Mouse (Mus musculus): ENCODE data around the gene Rfx4. TPM values are rescaled to one million over a fixed set of nuclear protein-coding genes. Genes with fewer than 3 reads are reported as not detected.

Gene Rfx4
- polyA plus RNA-seq, 1 experiment from 2014 or later: not detected

DNA sequence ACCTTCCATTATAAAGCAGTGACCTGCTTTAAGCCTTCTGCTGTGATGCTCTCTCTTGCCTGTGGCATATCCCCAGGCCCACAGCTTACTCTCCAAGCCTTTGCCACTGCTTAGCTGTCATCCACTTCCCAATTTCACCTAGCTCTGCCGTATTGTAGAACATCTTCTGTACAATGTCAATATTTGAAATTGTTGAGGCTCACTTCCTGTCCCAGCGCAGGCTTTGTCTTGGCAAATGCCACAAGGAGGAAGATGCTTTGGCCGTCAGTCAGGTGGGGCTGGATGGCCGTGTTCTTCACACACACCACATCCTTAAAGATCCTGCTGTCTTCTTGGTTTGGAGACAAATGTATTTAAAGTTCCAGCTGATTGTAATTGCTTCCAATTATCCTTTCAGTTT, 29.5 kb downstream of the Rfx4 start:
- Histone ChIP-seq H3K27me3 (no peaks in the 10 kb centered on the region), H3K27ac (no peak overlapping the region), H3K4me1 (replicated peaks) (no peaks in the 10 kb centered on the region), H3K36me3 (no peaks in the 10 kb centered on the region), H3K9me3 (replicated peaks) (no peaks in the 10 kb centered on the region), H3K4me3 (replicated peaks) (no peak overlapping the region), H3K4me2 (no peak overlapping the region), H3K9ac (no peak overlapping the region)
- WGBS (ENCODE audit: insufficient replicate concordance): 22% methylated on average over 4 of the region's 4 CpGs
- DNase-seq (no peak), ATAC-seq (ENCODE audit: low read depth) (no peak)

DNA sequence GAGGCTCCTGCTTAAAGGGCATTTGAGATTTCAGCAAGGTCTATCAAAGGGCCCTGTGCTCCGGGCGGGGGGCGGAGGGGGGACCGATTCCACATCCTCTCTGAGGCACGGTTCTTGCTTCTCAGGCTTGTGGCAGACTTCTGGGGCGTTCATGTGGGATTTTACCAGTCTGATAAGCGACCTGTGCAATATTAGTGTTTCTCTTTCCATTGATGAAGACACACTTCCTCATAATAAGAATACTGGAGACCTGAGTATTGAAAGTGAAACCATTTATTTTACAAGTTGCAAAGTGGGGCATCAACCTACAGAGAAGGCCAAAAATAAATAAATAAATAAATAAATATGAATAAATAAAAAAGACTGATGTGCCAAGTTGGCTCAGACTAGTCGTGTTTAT, 34.5 kb downstream of the Rfx4 start:
- H3K4me1 ChIP-seq (replicated peaks): no peaks in the 10 kb centered on the region
- no peaks in the 10 kb centered on the region for H3K36me3 ChIP-seq
- no peaks in the 10 kb centered on the region for H3K9me3 ChIP-seq (replicated peaks)
- 55% methylated on average over 8 of the region's 8 CpGs for WGBS (ENCODE audit: insufficient replicate concordance)
- no peaks in the 10 kb centered on the region for H3K27me3 ChIP-seq
- H3K4me3 ChIP-seq (replicated peaks): no peak overlapping the region
- H3K27ac ChIP-seq: no peak overlapping the region
- no peak overlapping the region for H3K9ac ChIP-seq
- ATAC-seq (ENCODE audit: low read depth): no peak
- H3K4me2 ChIP-seq: no peak overlapping the region
- no peak for DNase-seq

DNA sequence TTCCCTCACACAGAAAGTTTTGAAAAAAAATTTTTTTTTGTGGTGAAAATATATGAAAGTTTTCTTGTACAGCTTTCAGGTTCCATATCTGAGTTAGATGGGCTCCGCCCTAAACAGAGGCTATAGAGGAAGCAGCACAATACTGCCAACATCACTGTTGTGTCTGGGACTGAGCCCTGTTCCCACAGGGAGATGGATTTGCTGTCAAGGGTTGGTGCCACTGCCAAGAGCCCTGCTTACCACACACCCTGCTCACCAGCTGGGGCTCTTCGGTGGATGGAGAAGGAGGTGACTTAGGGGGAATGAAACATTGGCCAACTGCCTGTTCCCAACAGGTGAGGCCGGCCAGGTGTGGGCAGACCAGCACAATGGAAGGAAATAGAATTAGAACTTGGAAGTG, 35.3 kb downstream of the Rfx4 start:
- no peak for DNase-seq
- no peak for ATAC-seq (ENCODE audit: low read depth)
- WGBS (ENCODE audit: insufficient replicate concordance): 66% methylated on average over 3 of the region's 3 CpGs

DNA sequence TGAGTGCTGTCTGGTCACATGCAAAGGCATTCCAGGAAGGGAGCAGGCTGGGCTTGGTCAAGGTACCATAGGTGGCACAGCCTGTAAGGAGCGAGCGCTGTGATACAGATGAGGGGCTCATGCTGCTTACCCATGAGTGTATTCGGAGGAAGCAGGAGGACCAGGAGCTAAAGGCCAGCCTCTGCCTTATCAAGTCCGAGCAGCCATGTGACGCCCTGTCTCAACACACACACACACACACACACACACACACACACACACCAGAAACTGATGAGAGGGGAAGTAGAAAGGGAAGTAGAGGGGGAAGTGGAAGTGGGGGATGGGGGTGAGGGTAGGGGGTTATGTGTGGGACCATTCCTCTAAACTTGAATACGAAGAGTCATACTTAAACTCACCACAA, 45.7 kb downstream of the Rfx4 start:
- ATAC-seq (ENCODE audit: low read depth) (peak; percentile 53; the same call in 1 of the 2 replicates), DNase-seq (peak; percentile 9)
- Histone ChIP-seq H3K9ac (no peak overlapping the region), H3K4me2 (no peak overlapping the region), H3K9me3 (replicated peaks) (no peaks in the 10 kb centered on the region), H3K27ac (no peak overlapping the region), H3K27me3 (no peaks in the 10 kb centered on the region), H3K4me3 (replicated peaks) (no peak overlapping the region), H3K36me3 (no peaks in the 10 kb centered on the region), H3K4me1 (replicated peaks) (peaks cover 10% of the 10 kb centered on the region)
- 18% methylated on average over 6 of the region's 6 CpGs for WGBS (ENCODE audit: insufficient replicate concordance)

More for the DNA sequence above, 35.3 kb downstream of the Rfx4 start:
- Histone ChIP-seq H3K4me3 (replicated peaks) (no peak overlapping the region), H3K4me2 (no peak overlapping the region), H3K9me3 (replicated peaks) (no peaks in the 10 kb centered on the region), H3K27me3 (no peaks in the 10 kb centered on the region), H3K4me1 (replicated peaks) (no peaks in the 10 kb centered on the region), H3K9ac (no peak overlapping the region), H3K27ac (no peak overlapping the region), H3K36me3 (no peaks in the 10 kb centered on the region)

DNA sequence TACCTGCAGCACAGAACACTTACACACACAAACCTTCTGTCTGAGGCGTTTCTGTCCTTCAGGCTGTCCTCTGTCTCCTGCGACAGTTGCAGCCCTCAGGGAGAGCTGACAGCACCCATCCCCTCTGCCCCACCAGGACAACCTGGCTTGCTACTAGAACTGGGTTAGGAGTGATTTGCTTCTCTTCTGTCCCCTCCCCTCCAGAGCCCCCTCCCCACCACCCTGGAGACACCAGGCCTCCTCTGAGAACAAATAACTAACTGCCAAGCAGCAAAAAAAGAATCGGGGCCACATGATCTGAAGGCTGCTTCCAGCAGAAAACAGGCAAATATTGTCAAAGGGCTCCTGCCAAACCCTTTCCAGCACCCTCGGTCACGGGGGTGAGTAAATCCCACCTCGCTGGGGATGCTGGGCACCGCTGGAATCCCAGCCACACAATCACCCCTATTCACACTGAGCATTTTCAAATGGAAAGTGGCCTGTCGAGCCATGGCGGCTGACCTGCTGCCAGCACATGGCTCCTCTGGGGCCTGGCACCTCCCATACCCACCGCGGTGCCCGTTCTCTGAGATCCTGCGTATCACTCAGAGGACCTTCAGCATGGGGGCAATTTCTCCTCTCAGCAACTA, 47.5 kb downstream of the Rfx4 start:
- Histone ChIP-seq H3K4me3 (replicated peaks) (no peak overlapping the region), H3K9ac (no peak overlapping the region), H3K27me3 (no peaks in the 10 kb centered on the region), H3K9me3 (replicated peaks) (no peaks in the 10 kb centered on the region), H3K27ac (no peak overlapping the region), H3K4me2 (no peak overlapping the region), H3K4me1 (replicated peaks) (peaks cover 10% of the 10 kb centered on the region), H3K36me3 (no peaks in the 10 kb centered on the region)
- DNase-seq (no peak), ATAC-seq (ENCODE audit: low read depth) (no peak)
- WGBS (ENCODE audit: insufficient replicate concordance): 70% methylated on average over 13 of the region's 13 CpGs

DNA sequence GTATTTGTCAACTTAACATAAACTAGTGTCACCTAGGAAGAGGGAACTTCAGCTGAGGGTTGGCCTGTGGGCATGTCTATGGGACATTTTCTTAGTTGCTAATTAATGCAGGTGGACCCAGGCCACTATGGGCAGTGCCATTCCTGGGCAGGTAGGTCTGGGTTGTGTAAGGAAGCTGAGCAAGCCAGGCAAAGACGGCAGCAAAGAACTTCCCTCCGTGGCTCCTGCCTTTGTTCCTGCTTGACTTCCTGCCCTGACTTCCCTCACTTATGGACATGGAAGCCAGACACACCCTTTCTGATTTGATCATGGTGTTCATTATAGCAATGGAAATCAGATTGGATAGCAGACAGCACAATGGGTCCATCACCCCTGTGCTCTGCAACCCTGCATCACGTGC, 49.7 kb downstream of the Rfx4 start:
- Histone ChIP-seq H3K36me3 (no peaks in the 10 kb centered on the region), H3K27me3 (no peaks in the 10 kb centered on the region), H3K27ac (no peak overlapping the region), H3K4me3 (replicated peaks) (no peak overlapping the region), H3K9me3 (replicated peaks) (no peaks in the 10 kb centered on the region), H3K4me2 (no peak overlapping the region), H3K4me1 (replicated peaks) (peaks cover 10% of the 10 kb centered on the region), H3K9ac (no peak overlapping the region)
- 42% methylated on average over 3 of the region's 3 CpGs for WGBS (ENCODE audit: insufficient replicate concordance)
- DNase-seq (no peak), ATAC-seq (ENCODE audit: low read depth) (no peak)

DNA sequence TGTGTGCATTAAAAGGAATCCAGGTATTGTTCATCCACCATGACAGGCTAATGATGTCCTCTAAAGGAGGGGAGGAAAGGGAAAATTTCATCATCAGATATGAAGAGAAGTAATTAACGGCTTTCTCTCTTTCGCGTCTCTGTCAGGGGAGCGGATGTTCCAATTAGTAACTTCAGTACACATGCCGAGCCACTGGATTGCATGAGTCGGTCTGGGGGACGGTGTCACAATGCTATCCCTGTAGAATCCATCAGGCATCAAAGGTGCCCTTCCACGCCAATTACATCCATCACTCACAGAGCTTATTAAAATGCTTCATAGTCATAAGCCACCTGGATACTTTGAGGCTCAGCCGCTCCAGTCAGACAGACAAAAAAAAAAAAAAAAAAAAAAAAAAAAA, 51.3 kb downstream of the Rfx4 start:
- WGBS (ENCODE audit: insufficient replicate concordance): 78% methylated on average over 9 of the region's 9 CpGs
- no peak for ATAC-seq (ENCODE audit: low read depth)
- H3K9ac ChIP-seq: no peak overlapping the region

DNA sequence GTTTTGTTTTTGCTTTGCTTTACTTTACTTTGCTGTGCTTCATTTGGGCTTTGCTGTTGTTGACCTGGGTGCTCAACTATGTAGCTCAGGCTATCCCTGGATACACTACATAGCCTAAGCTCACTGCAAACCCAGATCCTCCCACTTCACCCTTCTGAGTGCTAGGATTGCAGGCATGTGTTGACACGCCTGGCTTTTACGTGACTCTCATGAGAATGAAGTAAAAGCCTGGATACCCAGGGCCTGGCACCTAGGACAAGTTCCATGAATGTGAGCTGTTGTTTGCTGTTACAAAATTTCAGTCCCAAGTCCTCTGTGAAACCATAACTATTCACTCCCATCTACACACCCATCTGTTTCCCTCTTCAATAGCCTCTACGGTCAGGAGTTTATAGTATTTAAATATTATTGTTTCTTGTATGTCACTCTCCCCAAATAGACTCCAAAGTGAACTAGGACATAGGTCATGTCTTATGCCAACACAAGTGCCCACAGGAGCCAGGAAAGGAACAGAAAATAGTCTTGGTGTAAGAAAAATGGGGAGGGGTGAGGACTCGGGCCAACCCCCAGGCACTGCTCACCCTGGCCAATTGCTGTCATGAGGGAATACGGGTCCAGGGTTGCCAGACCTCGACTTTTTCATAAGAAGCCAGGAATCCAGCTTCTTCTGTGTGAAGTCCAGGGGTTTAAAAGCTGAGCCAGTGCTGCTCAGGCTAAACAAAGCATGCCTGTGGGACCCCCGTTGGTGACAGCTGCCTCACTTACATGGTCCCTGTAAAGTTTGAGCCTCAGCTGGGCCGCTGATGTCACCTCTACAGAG, 54.4 kb downstream of the Rfx4 start:
- 66% methylated on average over 8 of the region's 8 CpGs for WGBS (ENCODE audit: insufficient replicate concordance)
- no peak for ATAC-seq (ENCODE audit: low read depth)
- no peak overlapping the region for H3K27ac ChIP-seq

More for the DNA sequence above, 51.3 kb downstream of the Rfx4 start:
- H3K27ac ChIP-seq: no peak overlapping the region
- H3K36me3 ChIP-seq: no peaks in the 10 kb centered on the region
- H3K4me2 ChIP-seq: no peak overlapping the region
- no peak overlapping the region for H3K4me3 ChIP-seq (replicated peaks)
- H3K9me3 ChIP-seq (replicated peaks): no peaks in the 10 kb centered on the region
- H3K4me1 ChIP-seq (replicated peaks): no peaks in the 10 kb centered on the region
- H3K27me3 ChIP-seq: no peaks in the 10 kb centered on the region
- no peak for DNase-seq

DNA sequence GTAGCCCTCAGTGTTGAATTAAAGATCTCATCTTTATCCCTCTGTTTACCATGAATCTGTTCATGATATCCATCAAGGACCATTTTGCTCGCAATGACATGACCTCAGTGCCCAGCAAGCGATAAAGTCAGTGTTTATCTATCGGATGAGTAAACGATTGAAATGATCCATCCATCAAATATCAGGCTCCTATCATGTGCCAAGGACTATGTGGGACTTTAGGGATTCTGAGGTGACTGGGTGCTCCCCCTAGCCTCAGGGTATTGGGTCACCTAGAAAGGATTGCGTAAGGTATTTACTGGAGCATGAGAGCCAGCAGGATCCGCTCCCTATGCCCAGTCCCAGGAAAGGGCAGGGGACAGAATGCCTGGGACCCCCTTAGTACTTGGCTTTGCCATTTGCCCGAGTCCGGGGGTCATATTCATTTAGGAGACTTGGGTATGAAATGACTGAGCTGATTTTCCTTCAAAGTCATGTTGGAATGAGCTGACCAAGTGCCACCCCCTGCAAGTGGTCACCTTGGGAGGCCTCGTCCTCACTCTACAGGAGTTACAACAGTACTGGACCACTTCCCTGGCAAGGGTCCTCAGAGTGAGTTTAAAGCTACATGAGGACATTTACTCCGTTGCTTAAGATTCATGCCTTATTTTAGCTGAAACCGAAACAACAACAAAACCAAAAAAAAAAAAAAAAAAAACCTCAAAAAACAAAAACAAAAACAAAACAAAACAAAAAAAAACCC, 55.5 kb downstream of the Rfx4 start:
- Histone ChIP-seq H3K27me3 (no peaks in the 10 kb centered on the region), H3K27ac (no peak overlapping the region), H3K36me3 (no peaks in the 10 kb centered on the region), H3K4me2 (no peak overlapping the region), H3K4me3 (replicated peaks) (no peak overlapping the region), H3K9ac (no peak overlapping the region), H3K4me1 (replicated peaks) (no peaks in the 10 kb centered on the region), H3K9me3 (replicated peaks) (no peaks in the 10 kb centered on the region)
- no peak for ATAC-seq (ENCODE audit: low read depth)
- no peak for DNase-seq
- 65% methylated on average over 11 of the region's 11 CpGs for WGBS (ENCODE audit: insufficient replicate concordance)

More for the DNA sequence above, 54.4 kb downstream of the Rfx4 start:
- no peaks in the 10 kb centered on the region for H3K27me3 ChIP-seq
- no peak overlapping the region for H3K4me2 ChIP-seq
- H3K36me3 ChIP-seq: no peaks in the 10 kb centered on the region
- H3K4me3 ChIP-seq (replicated peaks): no peak overlapping the region
- no peaks in the 10 kb centered on the region for H3K9me3 ChIP-seq (replicated peaks)
- H3K4me1 ChIP-seq (replicated peaks): no peaks in the 10 kb centered on the region
- H3K9ac ChIP-seq: no peak overlapping the region
- DNase-seq: no peak

DNA sequence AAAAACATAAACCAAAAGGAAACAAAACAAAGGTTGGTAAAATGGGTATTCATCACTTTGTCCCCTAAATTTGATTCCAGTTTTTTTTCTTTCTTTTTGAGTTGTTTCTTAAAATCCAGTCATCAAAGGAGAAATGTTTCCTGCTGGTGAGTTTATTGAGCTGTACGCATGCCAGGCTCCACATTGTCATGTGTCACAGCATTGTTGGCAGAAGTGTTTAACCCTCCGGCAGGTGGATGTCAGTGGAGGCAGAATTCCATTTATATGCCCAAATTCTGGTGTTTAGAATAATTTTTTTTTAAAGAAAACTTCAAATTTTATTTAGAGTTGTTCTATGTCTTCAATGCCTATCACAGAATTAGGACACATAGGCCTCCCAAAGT, 56.0 kb downstream of the Rfx4 start:
- Histone ChIP-seq H3K4me1 (replicated peaks) (no peaks in the 10 kb centered on the region), H3K27ac (no peak overlapping the region), H3K4me2 (no peak overlapping the region), H3K9me3 (replicated peaks) (no peaks in the 10 kb centered on the region), H3K36me3 (no peaks in the 10 kb centered on the region), H3K27me3 (no peaks in the 10 kb centered on the region), H3K4me3 (replicated peaks) (no peak overlapping the region), H3K9ac (no peak overlapping the region)
- WGBS (ENCODE audit: insufficient replicate concordance): 82% methylated on average over 2 of the region's 2 CpGs
- no peak for ATAC-seq (ENCODE audit: low read depth)
- DNase-seq: no peak

DNA sequence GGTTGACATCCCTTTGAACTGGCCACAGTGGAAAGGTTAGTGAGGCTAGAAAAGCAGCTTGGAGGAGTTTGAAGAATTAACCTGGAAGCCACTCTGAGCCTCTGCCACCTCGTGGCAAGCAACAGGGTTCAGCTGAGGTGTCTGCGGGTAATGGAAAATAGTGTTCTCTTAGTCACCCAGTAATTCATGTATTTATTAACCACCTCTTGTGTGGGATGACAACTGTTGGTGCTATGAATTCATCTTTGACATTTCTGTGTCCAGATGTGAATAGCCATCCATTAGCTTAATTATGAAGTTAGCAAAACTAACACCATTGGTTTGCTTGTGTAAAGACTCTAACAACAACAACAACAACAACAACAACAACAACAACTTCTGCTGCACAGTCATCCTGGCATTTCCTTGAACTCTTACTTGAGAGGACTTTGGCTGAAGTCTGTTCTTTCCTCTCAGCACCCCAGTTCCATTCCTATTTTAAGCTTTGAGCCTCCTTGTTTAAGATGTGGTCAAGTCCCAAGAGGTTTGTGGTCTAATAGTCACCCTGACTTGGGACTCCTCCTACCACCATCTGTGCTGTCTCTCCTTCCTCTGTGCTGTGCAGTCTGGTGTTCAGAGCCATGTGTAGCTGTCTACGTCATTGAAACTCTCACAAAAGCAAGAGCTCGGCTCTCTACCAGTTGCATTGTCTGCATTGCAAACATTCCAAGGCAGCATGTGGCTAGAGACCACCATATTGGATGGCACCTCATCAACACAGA, 60.0 kb downstream of the Rfx4 start:
- Histone ChIP-seq H3K9ac (no peak overlapping the region), H3K4me1 (replicated peaks) (no peaks in the 10 kb centered on the region), H3K36me3 (no peaks in the 10 kb centered on the region), H3K9me3 (replicated peaks) (no peaks in the 10 kb centered on the region), H3K4me2 (no peak overlapping the region), H3K4me3 (replicated peaks) (no peak overlapping the region), H3K27me3 (no peaks in the 10 kb centered on the region), H3K27ac (no peak overlapping the region)
- DNase-seq (no peak), ATAC-seq (ENCODE audit: low read depth) (no peak)
- 54% methylated on average over 4 of the region's 4 CpGs for WGBS (ENCODE audit: insufficient replicate concordance)
